Mouse (Mus musculus) brain, embryonic 14.5 days (tissue): ENCODE measurements around the gene Ndufb2.

Experiments
- CTCF ChIP-seq: fragments of 200-500 bp; IDR thresholded peaks from 2 replicates; pipeline ENCODE4 v1.5.1; 2012; ENCODE audit warnings: inconsistent platforms, mild to moderate bottlenecking, moderate library complexity, borderline replicate concordance; ENCODE audit not compliant: insufficient read depth, insufficient read length; ENCODE audit errors: extremely low read depth
- POLR2A ChIP-seq: fragments of 200-500 bp; IDR thresholded peaks from 2 replicates; pipeline ENCODE4 v1.6.1; 2012; ENCODE audit warnings: mild to moderate bottlenecking, inconsistent platforms, borderline replicate concordance; ENCODE audit not compliant: poor library complexity, insufficient read depth, insufficient read length, severe bottlenecking; ENCODE audit errors: extremely low read depth

GRCm38 (mm10) chr6:39606056-39606455 lies 13.7 kb downstream of the Ndufb2 start:
- TF ChIP-seq CTCF: no peak
- no peak for TF ChIP-seq POLR2A
